Mouse (Mus musculus) left cerebral cortex, postnatal 14 days (tissue): ENCODE results near the gene Tmem223. TPM values are rescaled to one million over a fixed set of nuclear protein-coding genes. Genes with fewer than 3 reads are reported as not detected.
"Not testable (repeated sequence)": the region's sequence is repeated elsewhere in the genome, so short reads cannot be mapped to it uniquely, and the experiment has no call there.

Source experiments
- DNase-seq, 2 experiments: peaks; one replicate each; pipeline ENCODE4 v3.0.0; 2021 to 2022; ENCODE audit warnings: low spot score in 2 of 2, mixed read lengths in 1 of 2
- intact Hi-C: fragments of 180-260 bp; cut with DNase I; formaldehyde crosslinking; loops from one replicate; pipeline ENCODE4 v1.15.1; 2025
- long read RNA-seq, 2 experiments: library from polyadenylated mRNA; stranded (forward); transcript quantifications; one replicate each; pipeline ENCODE4 v2.0.0; 2021
- total RNA-seq, 2 experiments: library from RNA; stranded (reverse); gene quantifications; 2 replicates each; pipeline ENCODE4 v1.2.3; 2021

The Tmem223 gene
- total RNA-seq = 10 to 100 TPM; 80.1 to 91.9 TPM
- long read RNA-seq, experiment 1, transcript Tmem223-201 (2 exons, 748 nt) = major isoform, 100 of 102 reads
- long read RNA-seq, experiment 1, partial matches to known transcripts = 1 of 102 reads
- long read RNA-seq, experiment 1, other reads (novel, unspliced or antisense) = 1 of 102 reads
- long read RNA-seq, experiment 2, transcript Tmem223-201 (2 exons, 748 nt) = major isoform, 63 of 68 reads
- long read RNA-seq, experiment 2, partial matches to known transcripts = 0 of 68 reads
- long read RNA-seq, experiment 2, other reads (novel, unspliced or antisense) = 5 of 68 reads

- peak; percentile 81 to 84 for DNase-seq
- intact Hi-C loops = no loop called here
Measured at GRCm38 (mm10) chr19:8770567-8771270, at the start of gene Tmem223. Tmem223 (plus strand) TSS chr19:8770996.

- DNase-seq = no peak
- intact Hi-C loops = no loop called here
Measured at GRCm38 (mm10) chr19:8721378-8721777, 49.4 kb upstream of the Tmem223 start.

DNA sequence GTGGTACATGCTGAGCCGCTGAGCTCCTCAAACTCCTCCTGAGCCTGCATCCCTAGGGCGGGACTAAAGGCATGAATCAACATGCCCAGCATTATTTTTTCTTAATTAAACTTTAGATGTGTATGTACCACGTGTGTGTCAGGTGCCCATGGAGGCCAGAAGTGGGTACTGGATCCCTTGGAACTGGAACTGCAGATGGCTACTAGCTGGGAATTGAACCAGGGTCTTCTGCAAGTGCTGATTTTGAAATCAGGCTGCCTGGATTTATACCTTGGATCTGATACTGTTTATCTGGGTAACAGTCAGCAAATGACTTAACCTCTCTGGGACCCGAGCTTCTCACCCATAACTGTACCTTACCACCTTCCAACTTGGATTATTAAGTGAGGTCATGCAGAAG, 48.8 kb upstream of the Tmem223 start:
- DNase-seq = no peak
- intact Hi-C loops = no loop called here

- intact Hi-C loops = no loop called here
- no peak for DNase-seq
Measured at GRCm38 (mm10) chr19:8722559-8722906, 48.3 kb upstream of the Tmem223 start.

GRCm38 (mm10) chr19:8722907-8723573, 47.8 kb upstream of the Tmem223 start, which contains the start of gene Slc3a2:
Slc3a2 (minus strand) TSS chr19:8723369.
- peak; percentile 97 to 98 for DNase-seq
- intact Hi-C loops = no loop called here

DNA sequence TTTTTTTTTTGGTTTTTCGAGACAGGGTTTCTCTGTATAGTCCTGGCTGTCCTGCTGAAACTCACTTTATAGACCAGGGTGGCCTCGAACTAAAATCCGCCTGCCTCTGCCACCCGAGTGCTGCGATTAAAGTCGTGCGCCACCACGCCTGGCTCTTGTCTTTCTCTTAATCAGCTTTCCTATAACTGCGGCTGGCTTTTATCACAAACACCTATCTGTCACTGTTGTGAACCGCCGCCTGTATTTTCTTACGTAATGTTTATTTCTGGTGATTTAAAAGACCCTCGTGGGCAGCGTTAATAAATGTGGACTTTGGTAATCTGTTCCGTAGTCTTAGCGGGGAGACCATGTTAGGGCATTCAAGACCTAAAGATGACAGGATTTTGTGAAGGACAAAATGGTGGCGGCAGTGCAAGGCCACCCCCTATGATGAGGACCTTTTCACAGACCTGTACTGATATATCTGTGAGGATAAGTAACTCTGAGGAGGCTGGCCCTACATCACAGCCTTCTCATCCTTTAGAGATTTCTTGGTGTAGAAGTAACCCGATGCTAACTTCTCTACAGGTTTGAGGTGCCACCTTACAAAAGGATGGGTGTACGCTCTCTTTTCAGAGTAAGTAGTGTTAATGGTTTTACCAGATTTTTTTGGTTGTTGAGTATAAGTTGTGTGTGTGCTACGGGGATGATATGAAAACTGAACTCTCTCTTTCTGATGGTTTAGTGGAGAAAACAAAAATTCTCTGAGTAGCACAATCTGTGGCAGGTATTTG, 47.0 kb upstream of the Tmem223 start:
- intact Hi-C loops = no loop called here
- DNase-seq = peak in 1 of 2 experiments; percentile 28

- DNase-seq = no peak
- intact Hi-C loops = no loop called here
Measured at GRCm38 (mm10) chr19:8724392-8724791, 46.4 kb upstream of the Tmem223 start.

GRCm38 (mm10) chr19:8725081-8725613, 45.6 kb upstream of the Tmem223 start:
- intact Hi-C loops = no loop called here

DNA sequence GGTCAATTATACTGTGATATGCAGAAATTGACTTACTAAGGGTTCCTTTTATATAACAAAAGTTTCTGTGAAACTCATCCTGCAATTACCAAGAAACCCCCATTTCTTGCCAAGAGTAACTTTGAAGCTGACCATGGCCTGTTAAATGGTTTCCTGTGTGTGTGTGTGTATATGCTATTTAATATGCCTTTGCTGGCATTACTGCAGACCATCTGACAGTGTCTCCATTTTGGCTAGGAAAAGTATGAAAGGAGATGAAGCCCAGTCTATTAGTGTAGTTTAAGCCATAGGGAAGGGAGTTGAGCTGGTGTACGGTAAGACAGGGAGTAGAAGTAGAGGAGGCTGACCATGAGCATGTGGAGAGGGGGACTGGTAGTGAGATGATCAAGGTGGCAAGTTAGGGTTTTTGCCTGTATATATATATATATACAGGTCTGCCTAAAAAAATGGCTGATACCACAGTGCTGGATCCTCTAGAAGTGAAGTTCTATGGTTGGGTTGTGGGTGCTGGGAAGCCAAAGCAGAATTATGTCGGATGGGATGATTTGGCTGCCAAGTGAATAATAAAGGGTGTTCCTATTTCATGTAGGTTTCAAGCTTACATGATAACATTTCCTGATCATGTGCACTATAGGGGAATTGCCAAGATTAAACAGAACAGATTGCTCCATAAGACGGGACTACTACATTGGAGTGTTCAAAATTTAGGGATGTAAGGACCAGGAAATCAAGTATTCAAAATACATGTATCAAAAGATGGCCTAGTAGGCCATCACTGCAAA, 44.0 kb upstream of the Tmem223 start:
- DNase-seq = no peak
- intact Hi-C loops = no loop called here

More at GRCm38 (mm10) chr19:8725081-8725613, 45.6 kb upstream of the Tmem223 start:
- DNase-seq = no peak

DNA sequence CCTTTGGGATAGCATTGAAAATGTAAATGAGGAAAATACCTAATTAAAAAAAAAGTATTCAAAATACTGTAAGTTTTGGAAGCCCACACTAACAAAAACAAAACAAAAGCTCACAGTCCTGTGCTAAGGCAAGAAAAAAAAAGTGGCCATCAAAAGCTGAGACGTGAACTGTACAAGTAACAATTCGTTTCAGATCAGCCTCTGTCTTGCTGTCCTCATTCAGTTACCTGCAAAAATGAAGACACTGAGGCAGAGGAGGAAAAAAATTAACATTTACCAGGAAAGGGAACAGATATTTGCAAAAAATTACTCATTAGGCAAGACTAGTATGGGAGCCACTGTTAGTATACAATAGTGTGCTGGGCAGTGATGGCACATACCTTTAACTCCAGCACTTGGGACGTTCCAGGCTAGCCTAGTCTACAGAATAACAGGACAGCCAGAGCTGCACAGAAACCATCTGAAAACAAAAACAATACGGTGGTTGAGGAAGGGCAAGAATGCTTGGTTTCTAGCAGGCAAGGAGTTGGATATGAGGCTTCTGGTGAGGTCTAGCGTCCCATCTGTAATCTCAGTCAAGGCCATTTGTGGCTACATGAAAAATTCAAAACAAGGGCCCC, 43.2 kb upstream of the Tmem223 start:
- no peak for DNase-seq
- intact Hi-C loops = no loop called here

- DNase-seq, intact Hi-C loops: not testable (repeated sequence)
Measured at GRCm38 (mm10) chr19:8728335-8729099, 42.3 kb upstream of the Tmem223 start.

GRCm38 (mm10) chr19:8734334-8734733, 36.5 kb upstream of the Tmem223 start:
- no peak for DNase-seq
- intact Hi-C loops = no loop called here

DNA sequence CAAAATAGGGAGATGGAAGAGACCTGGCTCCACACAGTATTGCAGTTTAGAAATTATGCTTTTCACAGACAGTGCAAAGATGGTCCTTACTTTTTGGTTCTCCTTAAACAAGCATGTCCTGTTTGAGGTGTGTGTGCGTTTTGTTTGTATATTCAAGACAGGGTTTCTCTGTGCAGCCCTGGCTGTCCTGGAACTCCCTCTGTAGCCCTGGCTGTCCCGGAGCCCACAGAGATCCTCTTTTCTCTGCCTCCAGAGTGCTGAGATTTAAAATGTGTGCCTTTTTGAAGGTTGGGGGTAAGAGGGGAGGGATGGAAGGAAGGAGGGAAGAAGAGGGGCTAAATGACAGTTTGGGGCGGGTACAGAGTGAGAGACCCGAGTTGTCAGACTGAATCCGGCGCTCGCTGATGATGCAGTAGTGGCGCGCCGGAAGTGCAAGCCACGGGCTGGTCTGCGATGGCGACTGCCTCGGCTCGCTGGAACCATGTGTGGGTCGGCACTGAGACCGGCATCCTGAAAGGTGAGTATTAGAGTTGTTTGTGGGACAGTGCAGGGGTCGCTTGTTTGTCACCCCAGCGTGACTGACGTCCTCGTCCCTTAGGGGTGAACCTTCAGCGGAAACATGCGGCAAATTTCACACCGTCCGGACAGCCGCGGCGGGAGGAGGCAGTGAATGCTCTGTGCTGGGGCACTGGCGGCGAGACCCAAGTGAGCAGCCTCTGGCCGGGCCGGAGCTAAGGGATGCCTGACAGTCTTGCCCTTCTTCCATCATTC, 35.2 kb upstream of the Tmem223 start, which contains the start of gene Wdr74:
TSS of gene Wdr74 (plus strand) at position 439 of the 771 bp plus-strand sequence.
- DNase-seq = peak; percentile 94
- intact Hi-C loops = no loop called here

- no peak for DNase-seq
Measured at GRCm38 (mm10) chr19:8736160-8736467, 34.7 kb upstream of the Tmem223 start.

GRCm38 (mm10) chr19:8738911-8739310, 31.9 kb upstream of the Tmem223 start:
- no peak for DNase-seq
- intact Hi-C loops = no loop called here

More at GRCm38 (mm10) chr19:8736160-8736467, 34.7 kb upstream of the Tmem223 start:
- intact Hi-C loops = no loop called here

DNA sequence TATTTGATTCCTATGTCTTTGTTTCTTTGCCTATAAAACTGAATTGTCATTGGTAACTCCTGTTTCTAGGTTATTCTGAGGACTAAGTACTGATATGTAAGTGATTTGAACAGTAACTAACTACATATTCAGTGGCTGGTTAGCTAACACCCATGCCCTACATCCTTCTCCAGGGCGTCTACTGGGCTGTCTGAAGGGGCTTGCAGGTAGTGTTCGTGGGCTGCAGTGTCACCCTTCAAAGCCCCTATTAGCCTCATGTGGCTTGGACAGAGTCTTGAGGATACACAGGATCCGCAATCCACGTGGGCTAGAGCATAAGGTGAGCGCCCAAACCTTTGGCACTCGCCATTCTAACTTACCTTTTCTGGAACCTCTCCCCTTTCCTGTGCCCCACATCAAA, 31.1 kb upstream of the Tmem223 start:
- intact Hi-C loops = no loop called here
- no peak for DNase-seq

DNA sequence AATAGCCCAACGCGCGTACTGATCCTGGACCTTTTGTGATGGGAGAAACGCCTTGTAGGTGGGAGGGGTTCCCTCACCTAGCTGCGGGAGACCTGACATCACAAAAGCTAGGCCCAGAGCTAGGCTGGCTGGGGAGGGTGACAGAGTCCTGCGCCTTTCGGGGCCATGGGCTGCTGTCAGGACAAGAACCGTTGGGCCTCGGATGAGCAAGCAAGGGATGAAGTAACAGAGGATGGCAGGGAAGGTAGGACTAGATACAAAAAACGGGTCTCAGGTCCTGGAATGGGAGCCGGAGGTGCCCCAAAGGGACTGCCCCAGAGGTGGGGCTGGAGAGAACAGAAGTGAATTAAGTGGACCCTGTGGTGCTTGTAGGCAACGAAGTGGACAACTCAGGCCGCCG, 30.2 kb upstream of the Tmem223 start, which contains the start of gene 1700092M07Rik:
TSS of gene 1700092M07Rik (plus strand) at position 116 of the 400 bp plus-strand sequence.
- DNase-seq = no peak

More for the DNA sequence above, 30.2 kb upstream of the Tmem223 start, which contains the start of gene 1700092M07Rik:
- intact Hi-C loops = no loop called here
